Mouse (Mus musculus): ENCODE results near the gene Papln.

Papln gene

DNA sequence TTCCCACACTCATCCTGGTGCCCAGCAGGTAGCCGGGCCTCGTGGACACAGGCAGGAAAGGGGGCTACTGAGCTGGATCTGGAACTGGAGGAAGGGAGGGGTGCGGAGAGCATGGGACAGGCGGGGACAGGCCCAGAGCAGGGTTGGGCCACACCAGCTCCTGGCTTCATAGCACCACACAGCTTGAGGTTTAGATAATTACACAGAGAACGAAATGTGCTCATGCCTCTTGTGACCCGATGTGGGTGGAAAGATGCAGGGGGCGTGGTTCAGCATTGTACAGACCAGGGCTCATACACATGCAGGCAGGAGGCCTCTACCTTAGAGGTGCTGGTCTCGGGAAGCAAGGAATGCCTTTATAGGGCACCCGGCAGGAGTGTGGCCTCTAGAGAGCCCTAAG, 4.4 kb downstream of the Papln start:
- no peak for DNase-seq (ENCODE audit: low spot score)

GRCm38 (mm10) chr12:83768235-83768899, 4.9 kb downstream of the Papln start:
- no peak for DNase-seq (ENCODE audit: low spot score)

DNA sequence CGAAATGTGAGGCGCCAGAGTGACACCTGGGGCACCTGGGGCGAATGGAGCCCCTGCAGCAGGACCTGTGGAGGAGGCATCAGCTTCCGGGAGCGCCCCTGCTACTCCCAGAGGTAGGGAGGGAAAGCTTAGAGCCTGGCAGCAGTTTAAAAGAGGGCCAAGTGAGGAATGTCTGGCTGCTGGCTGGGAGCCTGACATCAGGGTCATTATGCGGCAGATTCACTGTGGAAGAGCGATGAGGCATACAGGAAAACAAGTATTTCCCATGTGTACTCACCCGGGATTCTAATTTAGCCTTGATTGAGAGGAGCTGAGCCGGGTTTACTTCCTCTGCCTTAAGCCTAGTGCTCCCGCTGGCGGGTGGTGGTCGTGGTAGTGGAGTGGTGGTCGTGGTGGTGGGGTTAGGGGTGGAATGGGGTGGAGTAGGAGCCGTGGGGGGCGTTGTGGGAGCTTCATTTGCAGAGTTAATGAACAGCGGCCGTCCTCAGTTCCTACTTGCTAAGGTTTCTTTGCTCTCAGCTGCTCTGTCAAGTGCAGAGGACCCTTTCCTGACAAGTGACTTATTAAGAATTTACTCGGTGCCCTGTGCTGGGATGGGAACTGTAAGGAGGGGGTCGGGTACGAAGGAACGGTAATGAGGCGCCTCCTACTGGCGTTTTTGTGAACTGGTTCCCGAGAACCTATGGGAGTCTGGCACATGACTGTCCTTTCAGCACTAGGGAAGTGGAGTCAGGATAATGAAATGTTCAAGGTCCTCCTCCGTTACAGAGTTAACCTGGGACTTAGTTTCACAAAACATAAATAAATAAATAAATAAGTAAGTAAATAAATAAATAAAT, 7.2 kb downstream of the Papln start:
- no peak for DNase-seq (ENCODE audit: low spot score)

DNA sequence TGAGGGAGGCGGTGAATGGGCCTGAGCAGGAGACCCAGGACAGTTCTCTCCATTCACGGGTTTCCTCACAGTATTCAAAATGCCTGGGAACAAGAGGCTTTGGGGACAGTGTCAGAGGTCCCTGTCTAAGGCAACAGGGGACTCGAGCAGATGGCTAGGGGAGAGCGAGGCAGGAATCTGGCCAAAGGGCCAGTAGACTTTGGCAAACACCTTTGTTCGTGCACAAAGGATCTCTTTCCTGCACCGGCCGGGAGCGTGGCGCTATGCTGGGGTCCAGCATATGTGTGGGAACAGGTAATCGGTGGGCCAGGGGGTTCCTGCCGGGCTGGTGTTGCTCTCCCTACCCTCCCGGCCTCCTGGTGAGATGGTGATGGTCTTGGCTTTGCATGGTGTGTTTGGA, 12.2 kb downstream of the Papln start:
- DNase-seq (ENCODE audit: low spot score), result no peak

GRCm38 (mm10) chr12:83776766-83777165, 13.3 kb downstream of the Papln start:
- DNase-seq (ENCODE audit: low spot score), result no peak

DNA sequence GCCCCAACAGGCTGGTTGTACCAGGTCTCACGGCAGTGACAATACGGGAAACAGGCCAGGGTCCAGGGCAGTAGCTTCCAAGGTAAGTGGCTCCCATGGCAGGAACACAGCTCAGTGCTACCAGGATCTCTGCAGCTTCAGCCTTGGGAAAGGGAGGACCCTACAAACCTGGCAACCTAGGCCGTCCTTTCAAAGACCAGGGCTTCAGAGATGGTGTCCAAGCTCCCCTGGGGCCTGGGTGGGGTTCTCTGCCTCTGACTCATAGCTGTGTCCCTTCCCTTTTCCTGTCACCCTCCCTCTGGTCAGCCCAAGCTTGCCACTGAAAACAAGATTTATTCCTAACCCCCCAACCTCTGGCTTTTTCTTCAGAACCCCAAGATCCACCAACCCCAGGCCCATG, 16.7 kb downstream of the Papln start:
- no peak for DNase-seq (ENCODE audit: low spot score)

DNA sequence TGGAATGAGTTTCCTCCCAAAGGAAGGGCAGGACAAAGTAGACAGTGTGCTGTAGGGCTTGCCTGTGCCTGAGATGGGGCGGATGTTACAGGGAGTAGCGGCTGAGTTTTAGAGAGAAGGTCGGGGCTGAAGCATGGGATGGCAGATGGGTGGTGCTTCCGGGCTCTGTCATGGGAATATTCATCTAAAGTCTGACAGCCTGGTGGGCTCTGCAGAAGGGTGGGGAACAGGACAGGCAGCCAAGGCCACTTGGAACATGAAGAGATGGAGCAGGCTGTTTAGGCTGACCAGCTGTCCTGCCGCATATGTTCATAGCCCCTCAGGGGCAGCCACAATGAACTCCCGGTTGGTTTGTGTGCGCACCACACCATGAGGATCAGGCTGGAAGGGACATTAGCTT, 17.8 kb downstream of the Papln start:
- DNase-seq (ENCODE audit: low spot score), result no peak

DNA sequence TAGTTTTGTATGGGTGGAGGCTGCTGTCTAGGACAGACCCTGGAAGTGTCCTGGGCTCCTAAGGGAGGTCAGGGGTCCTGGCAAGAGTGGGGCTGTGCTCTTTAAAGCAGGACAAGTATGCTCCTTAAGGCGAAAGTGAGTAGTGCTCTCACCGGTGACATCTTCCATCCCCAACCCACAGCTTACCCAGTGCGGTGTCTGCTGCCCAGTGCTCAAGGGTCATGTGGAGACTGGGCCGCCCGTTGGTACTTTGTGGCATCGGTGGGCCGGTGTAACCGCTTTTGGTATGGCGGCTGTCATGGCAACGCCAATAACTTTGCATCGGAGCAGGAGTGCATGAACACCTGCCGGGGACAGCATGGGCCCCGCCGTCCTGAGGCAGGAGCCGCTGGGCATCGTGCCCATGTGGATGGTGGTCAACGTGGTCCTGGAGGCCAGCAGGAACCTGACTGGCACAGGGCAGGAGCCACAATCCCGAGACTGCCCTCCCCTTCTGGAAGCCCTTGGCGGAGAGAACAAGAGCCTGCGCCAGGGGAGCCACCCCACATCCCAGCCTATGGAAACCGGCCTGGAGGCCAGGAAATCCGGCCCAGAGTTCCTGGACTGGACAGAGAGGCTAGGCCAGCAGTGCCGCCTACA, 18.3 kb downstream of the Papln start:
- no peak for DNase-seq (ENCODE audit: low spot score)

DNA sequence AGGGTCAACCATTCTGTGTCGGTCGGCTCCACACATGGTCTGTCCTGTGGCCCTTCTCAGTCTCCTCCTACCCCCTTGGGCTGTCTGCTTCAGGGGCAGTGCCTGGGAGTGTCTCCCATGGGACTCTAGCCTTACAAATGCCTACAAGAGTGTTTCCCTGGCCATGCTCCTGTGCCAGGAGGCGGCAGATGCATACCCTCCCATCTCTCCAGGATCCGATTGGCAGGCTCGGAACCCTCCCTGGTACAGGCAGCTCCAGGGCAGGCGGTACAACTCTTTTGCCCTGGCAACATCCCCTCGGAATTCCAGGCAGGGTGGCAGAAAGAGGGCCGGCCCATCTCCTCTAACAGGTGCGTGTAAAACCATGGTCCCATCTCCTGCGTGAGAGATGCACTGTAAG, 19.2 kb downstream of the Papln start:
- DNase-seq (ENCODE audit: low spot score), result no peak

DNA sequence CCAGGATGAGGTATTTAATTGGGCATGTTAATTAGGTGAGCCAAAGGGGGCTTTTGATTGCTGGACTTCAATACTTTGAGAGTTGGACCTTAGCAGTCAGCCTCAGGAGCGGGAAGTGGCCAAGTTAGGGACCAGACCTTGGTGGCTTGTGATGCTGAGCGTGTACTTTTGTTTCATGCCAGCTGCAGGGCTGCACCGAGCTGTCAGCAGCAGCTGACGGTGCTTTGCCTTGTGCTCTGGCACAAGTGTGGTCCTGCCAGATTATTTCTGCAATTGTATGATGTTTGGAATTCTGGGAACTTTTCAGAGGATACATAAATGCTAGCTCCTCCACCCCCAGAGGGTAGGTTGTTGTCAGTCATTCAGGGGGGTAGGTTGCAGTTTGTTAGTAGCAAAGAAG, 21.9 kb downstream of the Papln start:
- DNase-seq (ENCODE audit: low spot score), result no peak

DNA sequence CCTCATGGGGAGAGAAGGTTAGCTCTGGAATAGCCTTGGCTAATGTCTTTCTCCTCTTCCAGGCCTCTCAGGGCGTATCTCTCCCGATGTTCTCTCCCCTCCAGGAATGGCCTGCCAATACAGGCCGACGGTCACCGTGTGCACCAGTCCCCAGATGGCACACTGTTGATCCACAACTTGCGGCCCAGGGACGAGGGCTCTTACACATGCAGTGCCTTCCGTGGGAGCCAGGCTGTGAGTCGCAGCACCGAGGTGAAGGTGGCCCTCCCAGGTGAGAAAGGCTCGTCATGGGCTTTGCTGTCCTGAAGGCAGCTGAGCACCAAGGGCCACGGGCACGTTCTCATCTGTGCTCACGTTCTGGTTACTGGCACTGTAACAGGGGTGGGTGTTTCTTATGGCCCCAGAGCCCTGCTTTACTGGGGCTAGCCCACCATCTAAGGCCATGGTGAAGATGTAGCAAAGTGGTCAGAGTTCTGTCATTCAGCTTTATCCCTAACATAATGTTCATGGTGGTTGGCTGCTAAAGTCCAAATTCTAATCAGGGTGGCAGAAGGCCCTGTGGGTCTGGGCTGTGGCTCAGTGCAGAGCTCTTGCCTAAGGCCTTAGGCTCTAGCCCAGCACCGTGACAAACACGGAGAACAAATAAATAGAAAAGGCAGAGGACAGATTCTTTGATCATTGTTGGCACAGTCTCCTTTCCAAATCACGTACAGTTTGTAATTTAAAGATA, 25.8 kb downstream of the Papln start:
- DNase-seq (ENCODE audit: low spot score), result no peak

DNA sequence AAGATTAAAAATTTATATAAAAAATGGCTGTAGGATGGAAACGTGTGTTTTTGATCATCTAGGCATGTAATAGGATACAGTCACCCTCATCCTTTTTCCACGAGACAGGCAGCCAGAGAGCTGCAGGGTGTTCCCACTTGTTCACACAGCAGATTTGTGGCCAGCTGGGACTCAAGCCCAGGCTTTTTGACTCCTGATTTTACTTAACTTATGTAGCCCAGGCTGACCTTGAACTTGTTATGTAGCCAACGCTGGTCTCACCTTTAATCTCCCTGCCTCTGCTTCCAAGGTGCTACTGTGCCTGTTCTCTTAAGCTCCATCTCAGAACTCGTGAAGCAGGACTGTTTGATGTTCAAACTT, 26.3 kb downstream of the Papln start:
- no peak for DNase-seq (ENCODE audit: low spot score)

DNA sequence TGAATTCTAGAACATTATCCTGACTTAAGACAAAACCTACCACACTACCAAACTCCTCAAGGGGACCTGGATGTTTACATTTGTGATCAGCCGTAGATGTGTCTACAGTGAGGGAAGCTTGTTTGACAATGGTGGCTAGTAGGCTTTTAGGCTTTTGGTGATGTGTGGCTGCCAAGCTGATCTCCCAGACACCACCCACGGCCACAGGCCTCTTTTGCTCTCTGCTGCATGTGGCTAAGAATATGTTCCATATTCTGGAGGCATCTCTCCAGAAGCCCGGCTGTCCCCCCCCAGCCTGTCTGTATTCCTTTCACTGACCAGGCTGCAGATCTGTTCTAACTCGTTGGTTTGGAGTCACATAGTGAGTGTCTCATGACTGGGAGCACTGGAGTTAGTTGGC, 27.3 kb downstream of the Papln start:
- no peak for DNase-seq (ENCODE audit: low spot score)

DNA sequence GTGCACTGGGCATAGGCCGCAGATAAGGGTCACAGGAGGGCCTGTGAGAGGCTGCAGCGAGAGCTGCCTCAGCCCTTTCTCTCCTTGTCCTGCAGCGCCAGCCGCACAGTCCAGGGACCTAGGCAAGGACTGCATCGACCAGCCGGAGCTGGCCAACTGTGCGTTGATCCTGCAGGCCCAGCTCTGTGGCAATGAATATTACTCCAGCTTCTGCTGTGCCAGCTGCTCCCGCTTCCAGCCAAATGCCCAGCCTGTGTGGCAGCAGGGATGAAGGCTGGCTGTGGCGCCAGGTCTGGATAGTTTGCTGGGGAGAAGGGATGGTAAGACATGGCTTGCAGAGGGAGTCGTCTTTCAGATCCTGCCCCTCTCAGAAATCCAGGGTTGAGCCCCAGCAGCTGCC, 28.3 kb downstream of the Papln start:
- no peak for DNase-seq (ENCODE audit: low spot score)

- no peak for DNase-seq (ENCODE audit: low spot score)
These were observed 29.4 kb downstream of the Papln start for GRCm38 (mm10) chr12:83792706-83793410.

- DNase-seq (ENCODE audit: low spot score), result no peak
These were observed 31.6 kb downstream of the Papln start for GRCm38 (mm10) chr12:83795051-83795450.

- no peak for DNase-seq (ENCODE audit: low spot score)
These were observed 32.2 kb downstream of the Papln start for GRCm38 (mm10) chr12:83795586-83795985.

DNA sequence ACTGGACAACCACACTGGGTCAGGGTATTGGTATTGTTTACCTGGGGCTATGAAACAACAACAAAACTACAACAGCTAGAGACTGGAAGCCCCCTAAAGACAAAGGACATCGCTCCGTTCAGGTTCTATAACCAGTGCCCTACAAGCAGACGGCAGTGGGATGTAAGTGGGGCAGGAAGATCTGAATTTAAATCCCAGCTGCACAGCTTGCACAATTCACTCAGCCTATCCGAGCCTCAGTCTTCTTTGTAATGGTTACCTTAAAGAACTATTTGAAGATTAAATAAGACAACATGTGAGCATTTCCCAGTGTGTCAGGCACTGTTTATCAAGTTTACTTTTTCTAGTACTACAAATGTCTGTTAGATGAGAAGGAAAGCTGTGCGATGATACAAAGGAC, 34.9 kb downstream of the Papln start:
- DNase-seq (ENCODE audit: low spot score), result no peak

DNA sequence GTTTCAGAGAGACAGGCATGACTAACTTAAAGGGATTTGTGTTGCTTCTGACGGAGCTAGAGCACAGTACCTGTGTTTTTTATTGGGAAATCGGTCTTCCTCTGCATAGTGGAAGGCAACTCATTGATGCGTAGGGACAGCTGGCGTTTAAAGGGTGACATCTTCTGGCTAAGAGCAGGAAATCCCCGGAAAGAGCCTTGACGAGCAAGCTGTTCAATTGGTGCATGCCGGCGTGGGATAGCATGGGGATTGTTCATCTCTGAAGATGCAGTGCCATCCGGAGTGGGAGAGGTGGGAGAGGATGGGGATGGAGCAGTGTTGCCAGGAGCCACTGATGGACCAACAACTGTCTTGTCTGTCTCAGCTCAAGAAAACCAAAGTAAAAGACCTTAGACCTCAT, 37.5 kb downstream of the Papln start:
- no peak for DNase-seq (ENCODE audit: low spot score)

DNA sequence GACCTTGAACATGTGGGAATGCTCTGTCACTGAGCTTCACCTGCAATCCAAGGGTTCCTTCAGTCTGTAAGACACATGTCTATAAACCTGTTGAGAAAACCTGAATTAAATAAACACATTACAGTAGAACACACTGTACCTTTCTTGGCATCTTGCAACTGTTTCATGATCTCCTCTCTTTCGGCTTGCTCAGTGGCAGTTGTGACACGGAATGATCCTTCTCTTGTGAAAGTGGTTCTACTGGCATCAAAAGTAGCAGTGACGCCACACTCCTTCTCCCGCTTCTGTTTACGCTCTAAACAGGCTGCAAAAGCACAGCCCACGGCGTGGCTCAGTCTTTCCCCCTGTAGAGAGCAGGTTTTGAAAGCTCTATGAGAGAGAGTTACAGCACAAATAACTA, 40.2 kb downstream of the Papln start:
- no peak for DNase-seq (ENCODE audit: low spot score)

DNA sequence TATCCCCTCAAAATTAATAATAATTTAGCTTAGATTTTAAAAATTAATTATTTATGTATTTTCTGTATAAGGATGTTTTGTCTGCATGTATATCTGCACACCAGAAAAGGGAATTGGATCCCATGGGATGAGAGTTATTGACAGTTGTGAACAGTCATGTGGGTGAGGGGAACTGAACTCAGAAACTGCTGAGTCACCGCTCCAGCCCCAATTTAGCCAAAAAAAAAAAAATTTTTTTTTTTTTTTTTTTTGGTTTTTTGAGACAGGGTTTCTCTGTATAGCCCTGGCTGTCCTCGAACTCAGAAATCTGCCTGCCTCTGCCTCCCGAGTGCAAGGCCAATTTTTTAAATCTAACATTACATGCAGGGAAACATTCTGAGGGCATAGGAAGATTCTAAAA, 48.5 kb downstream of the Papln start:
- DNase-seq (ENCODE audit: low spot score), result no peak

GRCm38 (mm10) chr12:83816616-83817015, 53.2 kb downstream of the Papln start:
- DNase-seq (ENCODE audit: low spot score), result no peak

Data from urinary bladder, postnatal 25 days (tissue).